Mouse (Mus musculus): ENCODE results near the gene Fbxl3.

GRCm38 (mm10) chr14:103085840-103086533 lies 13.4 kb downstream of the Fbxl3 start:
- TF ChIP-seq CTCF (IDR thresholded peaks at IDR 0.05) (no peak), POLR2A (IDR thresholded peaks at IDR 0.05; ENCODE audit: insufficient read depth, low read depth, low read length) (no peak)
